In the genomic region with DNA sequence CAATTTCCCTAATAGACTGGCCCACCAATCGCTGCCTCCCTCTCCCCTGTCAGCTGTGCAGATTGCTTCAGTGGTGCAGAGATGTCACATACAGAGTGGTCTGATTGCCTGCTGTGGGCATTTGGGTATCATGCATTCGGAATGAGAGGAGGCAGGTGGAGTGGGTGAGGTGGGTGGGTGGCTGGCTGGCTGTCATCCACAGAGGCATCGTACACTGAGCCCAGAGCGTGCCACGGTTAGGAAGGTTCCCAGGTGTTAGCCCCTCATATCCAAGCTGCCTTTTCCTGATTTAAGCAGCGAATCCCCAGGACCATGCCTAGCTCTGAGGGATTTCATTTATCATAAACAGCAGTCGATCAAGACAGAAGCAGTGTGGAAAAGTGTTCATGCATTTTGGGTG, we compare ENCODE assay signal across 27 mouse cellular contexts. TPM values are rescaled to one million over a fixed set of nuclear protein-coding genes. Genes with fewer than 3 reads are reported as not detected.
DNase-seq lines count a peak whose midpoint lies in the region.
"Had no signal": no experiment of that assay in that cellular context is flagged by ENCODE, and none has a peak within 500 bp of the region (broad histone marks: within the 10 kb centered on the region; RNA-seq: fewer than 3 reads in every experiment).

No protein-coding gene starts in this region.

- H3K36me3 ChIP-seq in limb, embryonic 10.5 days, result no peaks in the 10 kb centered on the region
- H3K36me3 ChIP-seq: embryonic facial prominence, embryonic 13.5 days; embryonic facial prominence, embryonic 15.5 days; forebrain, embryonic 10.5 days; forebrain, embryonic 12.5 days had no signal

- no peaks in the 10 kb centered on the region for H3K4me1 ChIP-seq in limb, embryonic 10.5 days

- H3K27ac ChIP-seq in limb, embryonic 10.5 days, result no peak overlapping the region
- H3K27ac ChIP-seq: embryonic facial prominence, embryonic 13.5 days; embryonic facial prominence, embryonic 15.5 days; forebrain, embryonic 10.5 days; forebrain, embryonic 12.5 days had no signal

- no peak overlapping the region for H3K4me3 ChIP-seq in limb, embryonic 10.5 days
- H3K4me3 ChIP-seq: embryonic facial prominence, embryonic 13.5 days; embryonic facial prominence, embryonic 15.5 days; erythroblast, embryonic 14.5 days; forebrain, embryonic 10.5 days; forebrain, embryonic 12.5 days had no signal

- 89% methylated on average over 7 of the region's 7 CpGs for WGBS in limb, embryonic 10.5 days

- no peaks in the 10 kb centered on the region for H3K9me3 ChIP-seq in limb, embryonic 10.5 days (replicated peaks)
- H3K9me3 ChIP-seq: embryonic facial prominence, embryonic 13.5 days; embryonic facial prominence, embryonic 15.5 days; forebrain, embryonic 10.5 days; forebrain, embryonic 12.5 days had no signal

- intact Hi-C loops in heart, postnatal 10 days (cut with DNase I), result no loop called here
- intact Hi-C loops in left cerebral cortex, postnatal 4 days (cut with DNase I), result no loop called here
- intact Hi-C loops in left cerebral cortex, postnatal 36 days (cut with DNase I), result no loop called here

- peak; percentile 54 for DNase-seq in heart, adult 11 months
- no peak for DNase-seq in heart, postnatal 10 days
- peak; percentile 32 for DNase-seq in left cerebral cortex, postnatal 4 days
- DNase-seq in left cerebral cortex, postnatal 36 days (ENCODE audit: low spot score in 2 of 2), result no peak
- peak; percentile 12 for DNase-seq in limb, embryonic 10.5 days (ENCODE audit: low spot score)
- DNase-seq in gastrocnemius, postnatal 10 days, result no peak
- DNase-seq: adrenal gland, adult 2 months; adrenal gland, postnatal 10 days; adrenal gland, postnatal 25 days; cerebellum, adult 11 months; cerebellum, adult 18-20 months; cerebellum, adult 8-10 months; cerebellum, adult 9-11 months; cerebellum, postnatal 25 days; embryo, embryonic 11 days had no signal

- H3K27me3 ChIP-seq in limb, embryonic 10.5 days (ENCODE audit: low read depth, poor library complexity, severe bottlenecking), result no peaks in the 10 kb centered on the region
- H3K27me3 ChIP-seq: embryonic facial prominence, embryonic 13.5 days; embryonic facial prominence, embryonic 15.5 days; forebrain, embryonic 12.5 days had no signal

RNA-seq across cellular contexts. Expression of a gene that starts 36.7 kb away (rescaled TPM):
- not detected for total RNA-seq in heart, postnatal 10 days (2021)
- not detected for total RNA-seq in left cerebral cortex, postnatal 4 days (2021)
- not detected for total RNA-seq in left cerebral cortex, postnatal 36 days (2021)
- polyA plus RNA-seq in limb, embryonic 10.5 days (2016; fragmentation: Nextera tagmentation; extraction: Ambion mirVana), result not detected in 2 replicates
- total RNA-seq in gastrocnemius, postnatal 10 days (2021), result not detected
- total RNA-seq: adrenal gland, adult 2 months; adrenal gland, postnatal 10 days; adrenal gland, postnatal 25 days; adrenal gland, postnatal 4 days; common myeloid progenitor, adult 5-6 weeks; ES-E14; MEL had no signal
- polyA plus RNA-seq: adrenal gland, adult 2 months; C2C12; embryonic facial prominence, embryonic 11.5 days; embryonic facial prominence, embryonic 13.5 days; embryonic facial prominence, embryonic 15.5 days; erythroblast, embryonic 14.5 days; forebrain, embryonic 10.5 days; forebrain, embryonic 12.5 days; forebrain, embryonic 16.5 days had no signal

Comparison
In these comparisons a context has a peak if more than half of its experiments do, and no peak if none do; other contexts are left out.
1. DNase-seq: peak in heart, adult 11 months (single experiment), left cerebral cortex, postnatal 4 days (single experiment) and limb, embryonic 10.5 days (single experiment); none in heart, postnatal 10 days (0 of 2), left cerebral cortex, postnatal 36 days (0 of 2) and gastrocnemius, postnatal 10 days (single experiment).